Mouse (Mus musculus) neural tube, embryonic 15.5 days (tissue): ENCODE data around the gene Pcdh18. TPM values are rescaled to one million over a fixed set of nuclear protein-coding genes. Genes with fewer than 3 reads are reported as not detected.

Source experiments
- ATAC-seq: fragments of 200-750 bp; cut with Nextera tagmentation; 2 replicates; pipeline ENCODE4 v1.8.0; 2017; ENCODE audit warnings: mild to moderate bottlenecking, moderate TSS enrichment, moderate library complexity; ENCODE audit not compliant: low FRiP score
- H3K27ac ChIP-seq: fragments of 300-500 bp; sonication (generic); replicated peaks from 2 replicates; pipeline ENCODE4 v1.5.1; 2015; ENCODE audit warnings: mild to moderate bottlenecking, inconsistent platforms
- H3K27me3 ChIP-seq: fragments of 300-500 bp; sonication (generic); replicated peaks from 2 replicates; pipeline ENCODE4 v1.6.1; 2015; ENCODE audit warnings: inconsistent platforms
- H3K36me3 ChIP-seq: fragments of 300-500 bp; sonication (generic); 2 replicates; pipeline ENCODE4 v1.6.1; 2015; ENCODE audit warnings: inconsistent platforms
- H3K4me1 ChIP-seq: fragments of 300-500 bp; sonication (generic); 2 replicates; pipeline ENCODE4 v1.6.1; 2015; ENCODE audit warnings: inconsistent platforms
- H3K4me2 ChIP-seq: fragments of 300-500 bp; sonication (generic); 2 replicates; pipeline ENCODE4 v1.6.1; 2015; ENCODE audit warnings: inconsistent platforms, mild to moderate bottlenecking, moderate library complexity
- H3K4me3 ChIP-seq: fragments of 300-500 bp; sonication (generic); replicated peaks from 2 replicates; pipeline ENCODE4 v1.5.1; 2015; ENCODE audit warnings: mild to moderate bottlenecking, inconsistent platforms
- H3K9ac ChIP-seq: fragments of 300-500 bp; sonication (generic); replicated peaks from 2 replicates; pipeline ENCODE4 v1.6.1; 2015; ENCODE audit warnings: mild to moderate bottlenecking, inconsistent platforms
- H3K9me3 ChIP-seq: fragments of 300-500 bp; sonication (generic); replicated peaks from 2 replicates; pipeline ENCODE4 v1.6.1; 2016; ENCODE audit warnings: inconsistent platforms
- WGBS: fragments of 180-500 bp; shearing (Covaris S2); methylation state at CpG from one replicate; pipeline ENCODE4 v1.1.7; 2015; ENCODE audit warnings: mixed read lengths; 5-methylcytosine and 5-hydroxymethylcytosine counted together
- polyA plus RNA-seq: library from polyadenylated mRNA; unstranded; fragments of >200 nt; fragmentation: Nextera tagmentation; extraction: Ambion mirVana; gene quantifications from 2 replicates; pipeline ENCODE4 v1.2.1, GENCODE M21; 2015

Gene Pcdh18
- 25.6 and 28.8 TPM in 2 replicates for polyA plus RNA-seq

DNA sequence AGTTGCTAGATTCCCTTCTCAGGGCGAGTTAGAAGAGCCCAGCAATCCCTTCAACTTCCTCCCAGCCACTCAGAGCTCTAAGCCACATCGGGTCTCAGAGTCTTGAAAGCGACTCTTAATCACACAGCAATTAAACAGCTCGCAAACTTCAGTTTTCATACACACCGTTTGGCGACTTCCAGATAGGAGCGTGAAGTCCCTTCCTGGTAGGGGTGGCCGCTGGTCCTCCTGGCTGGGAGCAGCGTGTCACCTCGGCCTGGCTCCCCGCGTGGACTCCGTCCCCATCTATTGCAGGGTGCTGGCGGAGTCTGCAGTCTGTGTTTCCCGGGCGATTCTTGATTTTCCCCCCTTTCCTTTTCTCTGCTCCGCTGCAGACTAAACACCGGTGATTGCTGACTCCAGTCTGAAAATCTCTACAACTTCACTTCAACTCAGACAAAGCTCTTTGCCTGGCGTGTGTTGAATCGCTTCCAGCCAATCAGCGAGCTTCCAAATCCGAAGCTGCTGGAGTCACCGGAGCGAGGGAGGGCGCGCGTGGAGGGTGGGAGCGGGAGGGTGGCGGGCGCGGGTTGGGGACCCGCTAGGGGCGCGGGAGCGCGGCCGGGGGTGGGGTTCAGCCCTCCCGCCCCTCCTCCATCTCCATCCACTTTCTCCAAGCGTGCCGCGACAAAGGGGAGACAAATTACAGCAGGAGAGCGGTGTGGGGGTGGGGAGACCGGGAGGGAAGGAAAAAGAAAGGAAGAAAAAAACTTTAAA, at the start of gene Pcdh18:
Gene Pcdh18 (minus strand): TSS at position 456 of the 756 bp plus-strand sequence.
- peak; percentile 91 for ATAC-seq
- H3K27ac ChIP-seq = peak within 1 kb of the TSS; percentile 90
- H3K4me3 ChIP-seq = peak within 1 kb of the TSS; percentile 68
- H3K4me2 ChIP-seq = peak within 1 kb of the TSS; percentile 91
- no peaks in the 10 kb centered on the region for H3K36me3 ChIP-seq
- H3K9ac ChIP-seq = peak within 1 kb of the TSS; percentile 68
- H3K4me1 ChIP-seq = peaks cover 28% of the 10 kb centered on the region
- H3K9me3 ChIP-seq = no peaks in the 10 kb centered on the region
- WGBS = under 1% methylated on average over 43 of the region's 43 CpGs
- no peaks in the 10 kb centered on the region for H3K27me3 ChIP-seq

DNA sequence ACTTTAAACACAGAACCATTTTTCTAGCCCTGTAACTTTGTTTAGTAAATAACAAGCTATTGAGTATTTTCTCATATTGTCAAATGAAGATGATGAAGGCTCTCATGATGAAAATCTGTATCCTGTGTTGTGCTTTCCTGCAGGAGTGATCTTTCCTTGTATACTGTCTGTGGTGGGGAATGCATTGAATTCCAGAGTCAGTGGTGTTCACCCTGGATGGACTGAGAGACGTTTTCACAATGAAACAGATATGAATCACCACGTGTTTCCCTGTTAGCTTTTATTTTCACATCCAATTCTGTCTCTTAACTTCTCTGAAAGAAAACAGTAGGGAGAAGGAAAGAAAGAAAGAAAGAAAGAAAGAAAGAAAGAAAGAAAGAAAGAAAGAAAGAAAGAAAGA, 49.7 kb upstream of the Pcdh18 start:
- Histone ChIP-seq H3K9ac (no peak overlapping the region), H3K4me2 (no peak overlapping the region), H3K27ac (no peak overlapping the region), H3K36me3 (no peaks in the 10 kb centered on the region), H3K27me3 (no peaks in the 10 kb centered on the region), H3K9me3 (no peaks in the 10 kb centered on the region), H3K4me3 (no peak overlapping the region), H3K4me1 (no peaks in the 10 kb centered on the region)
- no peak for ATAC-seq
- WGBS = 57% methylated on average over 2 of the region's 2 CpGs

DNA sequence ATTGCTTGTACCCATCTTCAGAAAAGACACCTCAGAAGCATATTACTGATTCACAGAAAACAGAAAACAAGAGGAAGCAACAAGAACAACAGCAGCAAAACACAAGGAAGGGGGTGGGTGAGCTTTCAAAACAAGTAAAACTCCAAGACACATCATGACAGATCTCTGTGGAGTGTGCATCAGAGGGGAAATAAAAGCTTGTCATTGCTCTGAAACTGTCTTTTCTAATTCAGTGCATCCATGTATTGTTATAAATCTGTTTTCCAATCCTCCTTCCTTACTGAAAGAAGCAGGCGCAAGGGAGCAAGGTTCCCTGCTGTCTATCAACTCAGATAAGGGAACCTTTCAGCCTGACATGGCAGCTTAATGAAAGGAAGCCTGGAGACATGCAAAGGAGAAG, 48.4 kb upstream of the Pcdh18 start:
- Histone ChIP-seq H3K27ac (no peak overlapping the region), H3K4me3 (no peak overlapping the region), H3K36me3 (no peaks in the 10 kb centered on the region), H3K9ac (no peak overlapping the region), H3K4me1 (no peaks in the 10 kb centered on the region), H3K4me2 (no peak overlapping the region), H3K27me3 (no peaks in the 10 kb centered on the region), H3K9me3 (no peaks in the 10 kb centered on the region)
- WGBS = 69% methylated on average over 1 of the region's 1 CpGs
- ATAC-seq = no peak

DNA sequence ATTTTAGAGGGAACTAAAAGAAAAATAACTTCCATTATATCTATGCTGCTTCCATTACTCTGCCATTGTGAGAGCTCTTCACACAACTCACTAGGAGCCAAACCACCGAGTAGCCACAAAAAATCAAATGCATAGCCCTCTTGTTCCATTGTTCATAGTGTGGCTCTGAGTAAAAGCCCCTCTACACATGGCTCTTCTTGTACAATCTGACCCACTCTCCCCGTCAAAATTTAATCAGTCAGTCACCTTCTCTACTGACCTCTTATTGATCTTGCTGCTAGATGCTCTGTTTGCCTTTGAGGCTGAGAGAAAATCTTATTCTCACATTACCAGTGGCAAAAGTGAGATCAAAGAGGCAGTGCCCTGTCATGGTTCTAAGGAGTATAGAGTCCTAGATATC, 31.2 kb upstream of the Pcdh18 start:
- Histone ChIP-seq H3K4me1 (no peaks in the 10 kb centered on the region), H3K27ac (no peak overlapping the region), H3K9me3 (no peaks in the 10 kb centered on the region), H3K4me2 (no peak overlapping the region), H3K36me3 (no peaks in the 10 kb centered on the region), H3K27me3 (no peaks in the 10 kb centered on the region), H3K9ac (no peak overlapping the region), H3K4me3 (no peak overlapping the region)
- WGBS = 42% methylated on average over 2 of the region's 2 CpGs
- no peak for ATAC-seq

DNA sequence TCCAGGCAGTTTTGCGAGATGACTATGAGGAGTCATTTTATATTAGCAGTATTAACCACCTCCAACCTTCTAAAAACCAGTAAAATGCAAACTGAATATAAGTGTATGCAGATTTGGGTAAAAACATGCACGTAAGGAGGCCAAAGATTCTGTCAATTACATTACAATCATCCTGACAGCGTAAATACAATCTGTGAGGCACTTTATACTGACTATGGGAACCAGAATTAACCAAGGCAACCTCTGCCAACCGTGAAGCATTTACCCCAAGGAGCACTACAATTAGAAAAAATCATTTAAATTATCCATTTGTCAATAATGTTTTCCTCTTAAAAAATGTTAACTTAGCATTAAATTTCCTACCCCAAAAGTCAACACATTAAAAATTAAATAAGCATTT, 30.6 kb upstream of the Pcdh18 start:
- WGBS = 60% methylated on average over 4 of the region's 4 CpGs
- H3K27ac ChIP-seq = no peak overlapping the region
- no peak overlapping the region for H3K4me2 ChIP-seq
- H3K4me3 ChIP-seq = no peak overlapping the region
- H3K9ac ChIP-seq = no peak overlapping the region
- no peak for ATAC-seq
- H3K27me3 ChIP-seq = no peaks in the 10 kb centered on the region
- H3K4me1 ChIP-seq = no peaks in the 10 kb centered on the region
- H3K9me3 ChIP-seq = no peaks in the 10 kb centered on the region
- H3K36me3 ChIP-seq = no peaks in the 10 kb centered on the region

DNA sequence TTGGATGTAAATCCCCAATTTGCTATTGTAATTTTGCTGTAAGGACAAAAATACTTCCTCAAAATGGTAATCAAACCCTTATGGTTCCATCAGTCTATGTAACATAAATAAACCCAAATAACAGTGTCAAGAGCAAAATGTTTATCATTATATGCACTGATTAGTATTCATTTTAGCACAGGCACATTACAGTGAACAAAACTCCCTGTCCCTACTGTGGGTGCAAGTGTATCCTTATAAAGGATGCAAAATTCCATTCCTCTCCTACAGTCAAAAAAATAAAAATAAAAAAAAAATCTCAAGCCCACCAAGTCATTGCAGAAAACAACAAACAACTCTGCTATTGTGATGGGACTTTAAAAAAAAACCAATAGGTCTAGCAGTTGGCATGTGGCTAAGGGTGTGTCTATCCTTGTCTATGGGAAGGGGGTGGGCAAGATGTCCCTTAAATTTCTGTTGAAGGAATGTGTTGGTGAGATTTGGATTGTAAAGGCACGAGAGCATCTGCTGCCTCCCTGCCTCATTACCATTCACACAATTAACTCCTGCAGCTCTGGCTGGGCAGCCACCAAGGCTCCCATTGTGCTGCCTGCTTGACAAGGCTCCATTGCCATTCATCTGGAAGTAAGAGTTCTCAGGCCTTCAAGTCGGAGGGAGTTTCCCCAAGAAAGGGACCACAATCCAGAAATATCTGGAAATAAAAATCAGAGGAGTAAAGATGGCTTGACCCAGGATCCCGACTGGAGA, 12.0 kb upstream of the Pcdh18 start:
- H3K27ac ChIP-seq = no peak overlapping the region
- WGBS = 12% methylated on average over 3 of the region's 3 CpGs
- no peak overlapping the region for H3K4me2 ChIP-seq
- H3K9ac ChIP-seq = no peak overlapping the region
- H3K9me3 ChIP-seq = no peaks in the 10 kb centered on the region
- H3K27me3 ChIP-seq = no peaks in the 10 kb centered on the region
- no peak for ATAC-seq
- H3K4me3 ChIP-seq = no peak overlapping the region
- no peaks in the 10 kb centered on the region for H3K36me3 ChIP-seq
- H3K4me1 ChIP-seq = no peaks in the 10 kb centered on the region

DNA sequence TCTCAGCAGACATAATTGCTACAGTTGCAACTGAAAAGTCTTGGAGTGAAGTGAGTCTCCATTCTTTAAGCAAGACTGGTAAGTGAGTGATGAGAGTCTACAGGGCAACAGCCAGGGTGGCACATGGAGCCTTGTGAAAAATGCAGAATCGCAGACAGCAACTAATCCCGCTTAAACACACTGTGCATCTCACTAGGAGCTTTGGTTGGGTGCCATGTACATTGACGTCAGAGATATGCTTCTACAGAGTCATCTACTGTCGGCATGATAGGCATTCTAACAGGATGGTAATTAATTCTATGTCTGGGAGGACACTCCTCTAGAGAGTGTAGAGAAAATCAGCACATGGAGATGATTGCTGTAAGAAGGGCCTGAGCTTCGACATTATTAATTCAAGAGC, 5.6 kb upstream of the Pcdh18 start:
- H3K4me2 ChIP-seq = no peak overlapping the region
- H3K27me3 ChIP-seq = no peaks in the 10 kb centered on the region
- no peaks in the 10 kb centered on the region for H3K36me3 ChIP-seq
- H3K4me1 ChIP-seq = no peaks in the 10 kb centered on the region
- no peak for ATAC-seq
- H3K9me3 ChIP-seq = no peaks in the 10 kb centered on the region
- H3K27ac ChIP-seq = no peak overlapping the region
- no peak overlapping the region for H3K9ac ChIP-seq
- WGBS = 76% methylated on average over 5 of the region's 5 CpGs
- no peak overlapping the region for H3K4me3 ChIP-seq

DNA sequence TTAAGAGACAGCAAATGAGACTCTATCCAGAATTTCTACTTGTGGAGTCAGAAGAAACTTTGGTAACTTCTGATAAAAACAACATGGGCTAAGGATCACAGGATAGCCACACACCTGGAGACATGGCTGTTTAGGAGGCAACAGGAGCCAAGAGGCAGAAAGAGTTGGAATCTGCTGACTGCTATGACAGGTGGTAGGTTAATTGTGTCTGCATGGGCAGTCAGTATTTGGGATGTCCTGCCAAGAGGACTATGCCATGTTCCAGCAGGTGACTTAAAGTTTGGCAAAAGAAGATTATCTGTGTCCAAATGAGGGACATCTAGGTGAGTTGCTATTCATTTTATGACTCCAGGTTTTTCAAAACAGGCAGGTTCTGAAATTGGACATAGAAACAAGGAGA, 4.8 kb upstream of the Pcdh18 start:
- Histone ChIP-seq H3K4me1 (no peaks in the 10 kb centered on the region), H3K27ac (no peak overlapping the region), H3K4me2 (no peak overlapping the region), H3K27me3 (no peaks in the 10 kb centered on the region), H3K9ac (no peak overlapping the region), H3K4me3 (no peak overlapping the region), H3K36me3 (no peaks in the 10 kb centered on the region), H3K9me3 (no peaks in the 10 kb centered on the region)
- no peak for ATAC-seq

DNA sequence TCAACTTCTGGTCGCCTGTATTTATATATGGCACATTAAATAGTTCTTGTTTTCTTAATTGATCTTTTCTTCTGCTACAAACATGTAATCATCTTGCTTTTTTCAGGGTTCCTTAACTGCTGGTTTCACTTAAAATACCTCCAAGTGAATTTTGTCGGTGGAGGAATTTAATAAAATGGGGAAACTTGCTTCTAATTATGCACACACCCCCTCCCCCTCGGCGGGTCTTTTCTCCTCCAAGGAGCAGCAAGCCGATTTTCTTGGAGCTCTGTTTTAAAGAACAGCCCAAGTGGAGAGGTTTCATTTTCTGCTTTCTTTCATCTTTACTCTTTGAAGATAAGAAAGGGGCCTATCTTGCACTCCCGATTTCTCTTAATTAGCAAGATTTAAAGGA, 498 bp upstream of the Pcdh18 start:
- WGBS = 0% methylated on average over 6 of the region's 6 CpGs
- Histone ChIP-seq H3K27me3 (no peaks in the 10 kb centered on the region), H3K9me3 (no peaks in the 10 kb centered on the region), H3K27ac (peak overlapping the region; percentile 90), H3K36me3 (no peaks in the 10 kb centered on the region), H3K4me3 (peak overlapping the region; percentile 68), H3K4me1 (peaks cover 23% of the 10 kb centered on the region), H3K9ac (peak overlapping the region; percentile 68), H3K4me2 (peak overlapping the region; percentile 91)
- ATAC-seq = no peak

DNA sequence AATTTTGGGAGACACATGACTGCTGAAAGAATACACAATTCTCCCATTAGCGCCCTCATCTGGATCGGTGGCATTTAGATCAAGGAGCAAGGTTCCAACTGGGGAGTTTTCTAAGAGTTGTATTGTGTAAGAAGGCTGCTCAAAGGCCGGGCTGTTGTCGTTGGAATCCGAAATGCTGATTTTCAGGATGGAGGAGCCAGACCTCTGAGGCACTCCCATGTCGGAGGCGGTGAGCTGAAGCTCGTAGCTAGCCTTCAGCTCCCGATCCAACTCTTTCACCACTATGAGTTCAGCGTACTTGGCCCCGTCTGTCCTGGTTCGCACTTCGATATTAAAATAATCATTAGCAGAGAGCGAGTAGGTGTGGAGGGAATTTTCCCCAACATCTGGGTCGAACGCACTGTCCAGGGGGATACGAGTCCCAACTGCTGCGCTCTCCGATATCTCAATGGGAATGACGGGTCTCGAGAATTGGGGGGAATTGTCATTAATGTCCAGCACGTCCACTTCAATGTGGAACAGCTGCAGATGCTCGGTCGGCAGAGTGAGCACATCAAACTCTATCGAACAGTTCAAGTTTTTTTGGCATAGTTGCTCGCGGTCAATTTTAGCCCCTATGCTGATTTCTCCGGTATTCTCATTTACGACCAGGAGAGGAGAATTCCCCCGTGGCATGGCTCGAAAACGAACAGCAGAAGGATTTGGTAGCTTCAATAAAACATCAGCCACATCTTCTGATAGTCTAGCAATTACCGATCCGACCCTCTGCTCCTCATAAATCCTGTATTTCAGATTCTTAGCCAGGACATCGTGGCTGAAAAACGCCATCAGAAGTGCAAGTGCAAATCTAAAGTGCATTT, 909 bp downstream of the Pcdh18 start:
- WGBS = 1% methylated on average over 36 of the region's 36 CpGs
- Histone ChIP-seq H3K4me1 (peaks cover 34% of the 10 kb centered on the region), H3K9ac (peak overlapping the region; percentile 68), H3K36me3 (no peaks in the 10 kb centered on the region), H3K4me3 (peak overlapping the region; percentile 68), H3K9me3 (no peaks in the 10 kb centered on the region), H3K27ac (peak overlapping the region; percentile 90), H3K27me3 (no peaks in the 10 kb centered on the region), H3K4me2 (peak overlapping the region; percentile 91)
- 0 out of 2 replicates have a peak, but pooled peaks have one; percentile 5 for ATAC-seq

DNA sequence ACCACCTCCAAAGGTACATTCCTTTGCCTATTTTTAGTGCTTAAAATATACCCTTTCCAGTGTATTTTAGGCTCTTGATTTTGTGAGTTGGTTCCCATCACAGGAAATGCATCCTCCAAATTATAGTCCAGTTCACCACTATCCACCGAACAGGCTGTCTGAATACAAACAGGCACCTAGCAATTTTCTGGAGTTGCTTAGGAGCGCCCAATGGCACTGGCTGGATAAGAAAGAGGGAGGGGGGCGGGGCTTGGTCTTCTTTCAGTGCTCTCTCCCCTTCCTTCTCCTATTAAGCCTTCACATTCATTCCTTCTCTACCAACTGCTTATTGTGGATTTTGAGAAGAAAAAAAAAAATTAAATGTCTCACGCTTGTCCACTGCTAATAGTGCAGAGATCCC, 4.4 kb downstream of the Pcdh18 start:
- peak overlapping the region; percentile 30 for H3K9ac ChIP-seq
- peaks cover 39% of the 10 kb centered on the region for H3K4me1 ChIP-seq
- peak overlapping the region; percentile 51 for H3K27ac ChIP-seq
- H3K9me3 ChIP-seq = no peaks in the 10 kb centered on the region
- no peak for ATAC-seq
- H3K27me3 ChIP-seq = no peaks in the 10 kb centered on the region
- H3K36me3 ChIP-seq = peaks cover 2% of the 10 kb centered on the region; the same call in 1 of the 2 replicates
- 64% methylated on average over 4 of the region's 4 CpGs for WGBS
- peak overlapping the region; percentile 91 for H3K4me2 ChIP-seq
- H3K4me3 ChIP-seq = peak overlapping the region; percentile 68
